Mouse (Mus musculus): ENCODE data around the gene Olfr985.

DNA sequence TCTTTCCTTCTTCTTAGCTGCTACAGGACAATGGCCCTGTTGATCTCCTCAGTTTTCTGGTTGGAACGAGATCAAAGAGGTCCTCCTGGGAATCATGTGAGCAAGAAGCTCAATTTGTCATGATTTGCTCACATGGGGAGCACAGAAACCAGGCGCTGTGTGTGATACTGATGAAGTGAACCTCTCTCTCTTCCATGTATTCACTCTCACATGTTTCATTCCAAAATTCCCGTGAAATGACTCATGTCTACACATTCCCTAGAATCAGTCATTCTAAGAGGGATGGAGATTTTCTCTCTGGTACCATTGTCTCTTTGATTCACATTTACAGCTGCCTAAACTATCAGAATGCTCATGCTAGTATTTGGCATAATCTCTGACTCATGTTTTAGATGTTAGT lies 35.2 kb downstream of the Olfr985 start:
- TF ChIP-seq CTCF (IDR thresholded peaks at IDR 0.05; ENCODE audit: low read depth) (no peak), EP300 (IDR thresholded peaks at IDR 0.05; ENCODE audit: low read depth) (no peak)
